Mouse (Mus musculus) urinary bladder, postnatal 14 days (tissue): ENCODE data around the gene Gm3685.
"Not testable (repeated sequence)": the region's sequence is repeated elsewhere in the genome, so short reads cannot be mapped to it uniquely, and the experiment has no call there.

ENCODE experiments used
- DNase-seq: peaks from one replicate; pipeline ENCODE4 v3.0.0; 2021; ENCODE audit warnings: low spot score

Gm3685 gene

DNA sequence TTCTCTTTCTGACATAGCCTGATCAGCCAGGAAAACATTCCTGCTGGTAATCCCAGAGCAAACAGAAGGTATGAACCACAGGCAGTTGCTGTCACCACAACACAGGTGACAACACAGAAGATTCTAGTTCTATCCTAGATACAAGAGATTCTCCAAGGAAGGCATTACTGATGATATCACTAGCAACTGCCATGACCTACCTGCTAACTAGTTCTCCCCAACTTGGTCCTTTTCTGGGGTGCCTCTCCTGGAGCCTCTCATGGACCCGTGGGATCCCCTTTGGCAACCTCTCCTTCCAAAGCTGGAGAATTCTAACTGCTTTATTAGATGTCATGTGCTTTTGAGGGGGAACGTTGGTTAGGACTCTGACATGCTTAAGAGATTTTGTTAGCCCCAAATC lies at the start of gene Gm3685:
Gene Gm3685, minus strand, starts transcription at position 101 of the 400 bp plus-strand sequence.
- not testable (repeated sequence) for DNase-seq

DNA sequence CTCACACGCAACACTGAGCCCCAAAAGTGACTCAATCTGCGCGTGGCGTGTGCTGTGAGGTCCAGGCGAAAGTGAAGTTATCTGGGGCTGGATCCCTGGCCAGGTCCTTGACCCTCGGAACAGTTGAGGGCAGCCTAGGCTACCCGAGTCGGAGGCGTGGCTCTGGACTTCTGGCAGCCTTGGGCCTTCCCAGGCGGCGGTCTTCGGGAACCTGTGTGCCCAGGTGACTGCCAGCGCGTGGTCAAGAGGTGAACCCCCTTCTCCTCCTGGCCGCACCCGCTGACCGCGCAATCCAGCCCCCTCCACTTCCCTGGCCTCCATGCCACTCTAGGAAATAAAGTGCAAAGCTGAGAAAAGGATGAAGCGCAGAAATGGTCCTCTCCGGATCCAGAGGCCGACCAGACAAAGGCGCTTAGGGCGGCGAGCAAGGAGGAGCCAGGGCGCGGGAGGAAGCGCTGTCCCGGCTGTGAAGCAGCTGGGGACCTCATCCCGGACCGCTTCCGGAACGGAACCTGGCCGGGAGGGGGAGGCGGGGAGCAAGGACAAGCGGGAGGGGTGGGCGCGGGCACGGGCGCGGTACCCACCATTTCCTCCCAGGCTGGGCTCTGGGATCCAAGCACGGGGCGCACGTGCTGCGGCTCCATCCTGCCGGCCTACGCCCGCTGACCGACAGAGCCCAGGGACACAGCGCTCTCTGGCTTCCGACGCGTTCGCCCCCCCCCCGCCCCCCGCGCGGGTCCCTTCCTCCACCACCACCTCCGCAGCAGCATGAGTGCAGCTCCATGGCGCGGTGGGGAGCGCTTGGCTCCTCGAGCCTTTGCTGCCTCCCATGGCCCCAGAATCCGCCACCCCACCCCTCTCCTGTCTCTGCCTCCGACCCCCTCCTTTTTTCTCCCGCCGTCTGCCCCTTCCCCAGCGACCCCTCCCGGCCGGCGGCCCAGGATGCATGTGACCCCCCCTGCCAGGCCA lies 17.7 kb downstream of the Gm3685 start, which contains the start of gene Gm10406:
Gene Gm10406, minus strand, starts transcription at position 669 of the 969 bp plus-strand sequence.
- DNase-seq, result peak; percentile 5

DNA sequence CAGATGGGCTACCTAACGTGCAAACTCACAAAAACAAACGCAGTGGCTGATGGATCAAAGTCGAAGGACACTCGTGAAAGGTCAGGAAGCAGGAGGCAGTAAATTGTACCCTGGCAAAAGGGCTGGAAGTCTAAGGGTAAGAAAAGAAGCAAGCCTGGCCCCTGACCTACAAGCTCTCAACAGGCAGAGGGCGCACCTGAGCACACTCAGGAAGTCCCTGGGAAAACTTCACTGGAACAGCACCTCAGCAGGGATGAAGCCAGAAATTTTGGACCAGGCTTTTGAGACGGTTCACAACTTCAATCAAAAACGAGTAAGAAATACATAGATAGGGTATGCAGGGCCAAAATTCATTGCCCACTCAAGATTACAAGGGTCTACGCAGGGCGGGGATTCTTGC lies 18.5 kb downstream of the Gm3685 start:
- peak; percentile 4 for DNase-seq
